Mouse (Mus musculus): ENCODE data around the gene Soat2.

DNA sequence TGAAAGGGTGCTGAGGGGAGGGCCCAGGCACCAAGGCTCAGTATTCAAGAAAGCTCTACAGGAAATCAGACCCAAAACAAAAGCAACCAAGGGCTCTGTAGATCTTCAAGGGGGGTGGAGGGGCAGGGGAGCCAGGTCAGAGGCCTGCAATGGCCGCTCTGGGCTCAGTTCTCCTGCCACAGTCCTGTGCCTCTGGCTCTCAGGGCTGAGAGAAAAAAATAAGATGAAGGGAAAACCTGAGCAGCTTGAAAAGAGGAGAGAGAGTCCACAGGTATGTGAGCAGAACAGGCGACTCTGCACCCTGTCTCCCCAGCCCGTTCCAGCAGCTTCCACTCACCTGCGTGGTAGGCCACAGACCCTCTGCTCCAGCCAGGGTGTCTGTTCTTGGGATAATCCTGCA, 31.7 kb upstream of the Soat2 start:
- TF ChIP-seq POLR2A (IDR thresholded peaks at IDR 0.05; ENCODE audit: insufficient read depth, low read depth, low read length) (no peak), CTCF (IDR thresholded peaks at IDR 0.05; ENCODE audit: insufficient read depth, low read depth, low read length) (no peak)

All from olfactory bulb, adult 2 months (tissue).